Mouse (Mus musculus): Measurements from ENCODE around the gene Fundc1.
"Not testable (repeated sequence)": the region's sequence is repeated elsewhere in the genome, so short reads cannot be mapped to it uniquely, and the experiment has no call there.

Gene Fundc1

GRCm38 (mm10) chrX:17571621-17572459 lies at the start of gene Fundc1:
Gene Fundc1, minus strand, starts transcription at chrX:17572325.
- Histone ChIP-seq H3K36me3 (ENCODE audit: control insufficient read depth, insufficient read depth, low read length, poor library complexity, severe bottlenecking) (no peaks in the 10 kb centered on the region), H3K27me3 (ENCODE audit: control insufficient read depth, insufficient read depth, low read length, poor library complexity, severe bottlenecking) (no peaks in the 10 kb centered on the region)

DNA sequence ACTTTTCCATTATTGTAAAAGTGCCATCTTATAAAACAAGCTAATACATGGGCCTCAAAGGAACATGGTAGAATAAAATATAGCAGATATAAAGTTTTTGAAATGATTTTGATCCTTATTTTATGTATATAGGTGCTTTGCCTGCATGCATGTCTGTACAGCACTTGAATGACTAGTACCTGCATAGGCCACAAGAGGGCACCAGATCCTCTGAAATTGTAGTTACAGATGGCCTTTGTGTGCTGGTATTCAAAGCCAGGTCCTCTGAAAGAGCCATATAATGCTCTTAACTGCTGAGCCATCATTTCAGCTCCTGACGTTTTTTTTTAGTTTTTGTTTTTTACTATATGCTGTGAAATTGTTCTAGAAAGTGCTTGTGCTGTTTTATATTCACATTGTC lies 39.1 kb upstream of the Fundc1 start:
- Histone ChIP-seq H3K27me3 (ENCODE audit: control insufficient read depth, insufficient read depth, low read length, poor library complexity, severe bottlenecking) (no peaks in the 10 kb centered on the region), H3K36me3 (ENCODE audit: control insufficient read depth, insufficient read depth, low read length, poor library complexity, severe bottlenecking) (no peaks in the 10 kb centered on the region)
- DNase-seq (ENCODE audit: low read depth, low spot score) = peak; percentile 5

More at GRCm38 (mm10) chrX:17571621-17572459, at the start of gene Fundc1:
- peak; percentile 93 for DNase-seq (ENCODE audit: low read depth, low spot score)

GRCm38 (mm10) chrX:17608763-17609162 lies 36.6 kb upstream of the Fundc1 start:
- Histone ChIP-seq H3K36me3 (ENCODE audit: control insufficient read depth, insufficient read depth, low read length, poor library complexity, severe bottlenecking) (no peaks in the 10 kb centered on the region), H3K27me3 (ENCODE audit: control insufficient read depth, insufficient read depth, low read length, poor library complexity, severe bottlenecking) (no peaks in the 10 kb centered on the region)
- no peak for DNase-seq (ENCODE audit: low read depth, low spot score)

- no peak for DNase-seq (ENCODE audit: low read depth, low spot score)
- Histone ChIP-seq H3K27me3 (ENCODE audit: control insufficient read depth, insufficient read depth, low read length, poor library complexity, severe bottlenecking) (no peaks in the 10 kb centered on the region), H3K36me3 (ENCODE audit: control insufficient read depth, insufficient read depth, low read length, poor library complexity, severe bottlenecking) (no peaks in the 10 kb centered on the region)
These were observed 35.5 kb upstream of the Fundc1 start for GRCm38 (mm10) chrX:17607668-17608067.

- Histone ChIP-seq H3K27me3 (ENCODE audit: control insufficient read depth, insufficient read depth, low read length, poor library complexity, severe bottlenecking) (no peaks in the 10 kb centered on the region), H3K36me3 (ENCODE audit: control insufficient read depth, insufficient read depth, low read length, poor library complexity, severe bottlenecking) (no peaks in the 10 kb centered on the region)
- DNase-seq (ENCODE audit: low read depth, low spot score) = no peak
These were observed 21.2 kb upstream of the Fundc1 start for GRCm38 (mm10) chrX:17593331-17593730.

DNA sequence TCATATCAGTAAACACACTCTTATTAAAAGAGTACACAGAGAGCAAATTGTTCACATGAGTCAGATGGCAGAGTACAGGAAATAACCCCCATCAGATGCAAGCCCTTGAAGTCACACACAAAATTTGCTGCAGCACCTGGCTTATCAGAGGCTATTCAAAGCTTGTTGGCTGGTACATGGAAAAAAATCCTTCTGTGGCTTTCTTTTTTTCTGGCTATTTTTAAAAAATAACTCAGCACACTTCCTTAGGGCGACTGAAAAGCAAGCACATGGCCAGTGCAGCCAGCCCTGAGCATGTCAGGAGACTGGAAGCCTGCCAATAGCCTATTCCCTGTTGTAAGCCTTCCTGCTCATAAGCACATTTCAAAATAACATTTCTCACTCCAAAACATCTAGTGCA lies 18.6 kb upstream of the Fundc1 start:
- H3K36me3 ChIP-seq (ENCODE audit: control insufficient read depth, insufficient read depth, low read length, poor library complexity, severe bottlenecking) = no peaks in the 10 kb centered on the region
- no peak for DNase-seq (ENCODE audit: low read depth, low spot score)
- no peaks in the 10 kb centered on the region for H3K27me3 ChIP-seq (ENCODE audit: control insufficient read depth, insufficient read depth, low read length, poor library complexity, severe bottlenecking)

- no peak for DNase-seq (ENCODE audit: low read depth, low spot score)
- Histone ChIP-seq H3K27me3 (ENCODE audit: control insufficient read depth, insufficient read depth, low read length, poor library complexity, severe bottlenecking) (no peaks in the 10 kb centered on the region), H3K36me3 (ENCODE audit: control insufficient read depth, insufficient read depth, low read length, poor library complexity, severe bottlenecking) (no peaks in the 10 kb centered on the region)
These were observed 879 bp downstream of the Fundc1 start for GRCm38 (mm10) chrX:17571271-17571620.

DNA sequence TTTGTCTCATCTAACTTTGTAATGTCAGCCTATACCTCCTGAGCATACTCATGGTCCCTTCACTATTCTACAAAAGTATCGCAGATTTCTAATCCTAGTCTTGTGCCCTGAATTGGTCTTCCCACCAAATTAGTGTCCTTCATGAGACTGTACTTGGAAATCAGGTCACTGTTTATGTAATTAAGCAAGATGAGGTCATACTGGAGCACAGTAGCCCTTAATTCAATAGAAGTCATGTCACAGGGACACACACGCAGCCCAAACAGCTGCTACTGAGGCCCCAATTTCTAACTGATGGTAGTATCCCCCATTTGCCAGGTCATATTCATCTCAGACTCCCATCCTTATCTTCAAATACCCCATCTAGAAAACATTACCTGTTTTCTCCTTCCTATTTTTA lies 3.5 kb downstream of the Fundc1 start:
- no peaks in the 10 kb centered on the region for H3K36me3 ChIP-seq (ENCODE audit: control insufficient read depth, insufficient read depth, low read length, poor library complexity, severe bottlenecking)

GRCm38 (mm10) chrX:17565743-17566142 lies 6.4 kb downstream of the Fundc1 start:
- Histone ChIP-seq H3K27me3 (ENCODE audit: control insufficient read depth, insufficient read depth, low read length, poor library complexity, severe bottlenecking) (no peaks in the 10 kb centered on the region), H3K36me3 (ENCODE audit: control insufficient read depth, insufficient read depth, low read length, poor library complexity, severe bottlenecking) (no peaks in the 10 kb centered on the region)
- DNase-seq (ENCODE audit: low read depth, low spot score) = no peak

More for the DNA sequence above, 3.5 kb downstream of the Fundc1 start:
- no peak for DNase-seq (ENCODE audit: low read depth, low spot score)
- H3K27me3 ChIP-seq (ENCODE audit: control insufficient read depth, insufficient read depth, low read length, poor library complexity, severe bottlenecking) = no peaks in the 10 kb centered on the region

- no peaks in the 10 kb centered on the region for H3K27me3 ChIP-seq (ENCODE audit: control insufficient read depth, insufficient read depth, low read length, poor library complexity, severe bottlenecking)
- DNase-seq (ENCODE audit: low read depth, low spot score) = no peak
- H3K36me3 ChIP-seq (ENCODE audit: control insufficient read depth, insufficient read depth, low read length, poor library complexity, severe bottlenecking) = no peaks in the 10 kb centered on the region
These were observed 7.4 kb downstream of the Fundc1 start for GRCm38 (mm10) chrX:17564732-17565131.

DNA sequence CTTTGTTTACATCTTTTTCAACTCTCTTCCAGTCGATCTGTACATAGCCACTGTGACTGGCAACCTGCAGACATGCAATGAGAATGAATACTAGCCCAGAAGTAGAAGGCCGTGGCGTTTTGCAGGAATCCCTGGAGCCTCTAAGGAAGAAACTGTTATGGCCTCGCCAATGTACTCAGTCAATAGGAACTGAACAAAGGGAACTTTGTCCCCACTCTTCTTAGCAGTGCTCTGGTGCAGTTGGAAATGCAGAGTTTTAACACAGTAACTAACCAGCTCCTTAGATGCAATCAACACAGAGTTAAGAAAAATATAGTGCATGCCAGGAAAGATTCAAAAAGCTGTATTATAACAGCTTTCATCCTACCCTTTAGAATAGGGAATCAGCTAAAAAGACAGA lies 13.4 kb downstream of the Fundc1 start:
- Histone ChIP-seq H3K36me3 (ENCODE audit: control insufficient read depth, insufficient read depth, low read length, poor library complexity, severe bottlenecking) (no peaks in the 10 kb centered on the region), H3K27me3 (ENCODE audit: control insufficient read depth, insufficient read depth, low read length, poor library complexity, severe bottlenecking) (no peaks in the 10 kb centered on the region)
- no peak for DNase-seq (ENCODE audit: low read depth, low spot score)

DNA sequence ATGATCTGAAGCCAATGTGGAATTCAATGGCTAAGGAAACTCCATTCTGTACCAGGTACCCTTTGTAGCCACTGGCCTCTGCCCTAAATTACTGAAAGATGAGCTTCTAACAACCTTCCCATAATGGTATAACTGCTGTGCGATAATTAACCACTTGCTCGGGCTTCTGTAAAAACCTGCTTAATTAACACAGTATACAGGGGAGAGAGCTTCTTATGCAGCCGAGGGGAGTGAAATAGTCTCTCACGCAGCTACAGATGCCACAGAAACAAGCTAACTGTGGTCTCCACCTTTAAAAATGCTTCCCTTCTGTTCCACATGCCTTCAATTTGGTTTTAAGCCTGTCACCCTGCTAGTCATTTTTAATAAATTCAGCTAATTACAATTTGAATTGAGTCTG lies 17.6 kb downstream of the Fundc1 start:
- Histone ChIP-seq H3K36me3 (ENCODE audit: control insufficient read depth, insufficient read depth, low read length, poor library complexity, severe bottlenecking) (no peaks in the 10 kb centered on the region), H3K27me3 (ENCODE audit: control insufficient read depth, insufficient read depth, low read length, poor library complexity, severe bottlenecking) (no peaks in the 10 kb centered on the region)
- DNase-seq (ENCODE audit: low read depth, low spot score) = no peak

GRCm38 (mm10) chrX:17551586-17551985 lies 20.5 kb downstream of the Fundc1 start:
- peak; percentile 17 for DNase-seq (ENCODE audit: low read depth, low spot score)
- not testable (repeated sequence) for H3K36me3 ChIP-seq (ENCODE audit: control insufficient read depth, insufficient read depth, low read length, poor library complexity, severe bottlenecking); H3K27me3 ChIP-seq (ENCODE audit: control insufficient read depth, insufficient read depth, low read length, poor library complexity, severe bottlenecking)

DNA sequence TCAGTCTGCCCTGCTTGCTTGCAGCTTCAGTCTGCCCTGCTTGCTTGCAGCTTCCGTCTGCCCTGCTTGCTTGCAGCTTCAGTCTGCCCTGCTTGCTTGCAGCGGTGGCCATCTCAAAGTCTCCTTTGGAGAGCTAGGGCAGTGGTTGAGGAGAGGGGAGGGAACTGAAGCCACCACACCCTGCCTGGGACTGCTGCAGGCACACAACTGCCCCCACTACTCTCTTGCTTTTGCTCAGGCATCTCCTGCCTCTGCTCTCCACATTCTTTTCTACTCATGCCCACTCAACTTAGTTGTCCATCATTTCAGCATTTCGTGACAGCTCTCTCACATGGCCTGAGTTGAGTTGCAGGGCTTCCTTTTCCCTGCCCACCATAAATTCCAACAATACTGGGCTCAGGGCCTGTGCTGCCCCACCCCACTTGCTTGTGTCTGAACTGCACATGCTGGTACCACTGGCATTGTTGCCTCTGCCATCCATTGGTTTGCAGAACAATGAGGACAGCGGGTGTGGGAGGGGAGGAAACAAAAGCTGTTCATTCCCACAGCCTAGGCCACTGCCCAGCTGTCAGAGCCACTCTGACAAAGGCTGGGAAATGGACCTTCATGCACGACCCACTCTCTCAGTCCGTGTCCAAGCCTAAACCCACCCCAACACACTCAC lies 24.9 kb downstream of the Fundc1 start:
- no peaks in the 10 kb centered on the region for H3K36me3 ChIP-seq (ENCODE audit: control insufficient read depth, insufficient read depth, low read length, poor library complexity, severe bottlenecking)
- no peaks in the 10 kb centered on the region for H3K27me3 ChIP-seq (ENCODE audit: control insufficient read depth, insufficient read depth, low read length, poor library complexity, severe bottlenecking)
- DNase-seq (ENCODE audit: low read depth, low spot score) = no peak

DNA sequence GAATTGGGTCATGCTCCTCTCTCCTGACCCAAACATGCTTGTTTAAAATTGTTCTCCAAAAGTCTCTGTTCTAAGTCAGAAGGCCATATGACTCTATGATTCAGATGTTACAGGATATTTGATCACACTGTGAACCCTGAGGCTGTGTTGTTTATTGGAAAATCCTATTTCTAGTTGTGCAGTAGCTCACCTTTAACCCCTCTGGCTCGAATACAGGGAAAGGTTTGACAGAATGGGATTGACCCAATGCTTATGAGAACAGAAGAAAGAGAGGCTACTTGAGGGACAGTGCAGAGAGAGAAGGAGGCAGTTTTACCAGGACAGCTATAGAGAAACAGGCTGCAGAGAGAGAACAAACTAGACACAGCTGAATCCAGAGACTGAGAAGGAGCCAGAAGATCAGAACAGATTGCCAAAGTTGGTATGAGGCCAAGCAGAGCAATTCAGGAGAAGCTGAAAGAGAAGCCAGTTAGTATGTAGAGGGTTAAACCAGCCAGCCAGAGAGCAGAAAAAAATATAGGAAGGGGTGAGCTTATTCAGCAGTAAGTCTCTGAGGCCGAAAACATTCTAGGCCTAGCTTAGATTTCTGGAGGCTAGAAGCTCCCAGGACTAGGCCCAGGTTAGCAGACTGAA lies 27.1 kb downstream of the Fundc1 start:
- no peaks in the 10 kb centered on the region for H3K27me3 ChIP-seq (ENCODE audit: control insufficient read depth, insufficient read depth, low read length, poor library complexity, severe bottlenecking)
- no peak for DNase-seq (ENCODE audit: low read depth, low spot score)

More for the DNA sequence above, 27.1 kb downstream of the Fundc1 start:
- H3K36me3 ChIP-seq (ENCODE audit: control insufficient read depth, insufficient read depth, low read length, poor library complexity, severe bottlenecking) = no peaks in the 10 kb centered on the region
